Mouse (Mus musculus) stomach, postnatal 0 days (tissue): Measurements from ENCODE around the gene Slc25a45. TPM values are rescaled to one million over a fixed set of nuclear protein-coding genes. Genes with fewer than 3 reads are reported as not detected.

Experiments
- ATAC-seq: fragments of 200-750 bp; cut with Nextera tagmentation; 2 replicates; pipeline ENCODE4 v1.8.0; 2017; ENCODE audit not compliant: low FRiP score, low TSS enrichment
- DNase-seq: peaks from one replicate; pipeline ENCODE4 v3.0.0-alpha.2; 2016; ENCODE audit warnings: low spot score
- H3K27ac ChIP-seq: fragments of 300-500 bp; sonication (generic); replicated peaks from 2 replicates; pipeline ENCODE4 v1.5.1; 2014; ENCODE audit warnings: mild to moderate bottlenecking, control low read depth
- H3K27me3 ChIP-seq: fragments of 300-500 bp; sonication (generic); 2 replicates; pipeline ENCODE4 v1.6.1; 2014; ENCODE audit warnings: low read length; ENCODE audit not compliant: control insufficient read depth, insufficient read depth
- H3K36me3 ChIP-seq: fragments of 300-500 bp; sonication (generic); 2 replicates; pipeline ENCODE4 v1.6.1; 2014; ENCODE audit warnings: low read length, mixed read lengths; ENCODE audit not compliant: control insufficient read depth, insufficient read depth
- H3K4me1 ChIP-seq: fragments of 300-500 bp; sonication (generic); replicated peaks from 2 replicates; pipeline ENCODE4 v1.6.1; 2014; ENCODE audit warnings: antibody characterized with exemption; ENCODE audit not compliant: control insufficient read depth, insufficient read depth
- H3K4me2 ChIP-seq: fragments of 300-500 bp; sonication (generic); replicated peaks from 2 replicates; pipeline ENCODE4 v1.6.1; 2014; ENCODE audit warnings: low read depth, mild to moderate bottlenecking, control low read depth, moderate library complexity
- H3K4me3 ChIP-seq: fragments of 300-500 bp; sonication (generic); 2 replicates; pipeline ENCODE4 v1.5.1; 2014; ENCODE audit warnings: low read depth, low read length, control low read depth
- H3K9ac ChIP-seq: fragments of 300-500 bp; sonication (generic); 2 replicates; pipeline ENCODE4 v1.6.1; 2014; ENCODE audit warnings: mild to moderate bottlenecking, low read length, control low read depth, mixed read lengths
- H3K9me3 ChIP-seq: fragments of 300-500 bp; sonication (generic); 2 replicates; pipeline ENCODE4 v1.6.1; 2016; ENCODE audit warnings: low read length; ENCODE audit not compliant: control insufficient read depth
- CTCF ChIP-seq: IDR thresholded peaks from 2 replicates; pipeline ENCODE4 v1.5.1; 2016; ENCODE audit warnings: antibody characterized with exemption, low read depth, mild to moderate bottlenecking, moderate library complexity
- EP300 ChIP-seq: optimal IDR thresholded peaks from 2 replicates; pipeline ENCODE3; 2016; ENCODE audit warnings: antibody characterized with exemption
- WGBS: fragments of 180-500 bp; shearing (Covaris S2); extraction: QIAGEN DNeasy Blood & Tissue Kit; methylation state at CpG from one replicate; pipeline ENCODE4 v1.1.7; 2014; 5-methylcytosine and 5-hydroxymethylcytosine counted together
- polyA plus RNA-seq: library from polyadenylated mRNA; unstranded; fragments of >200 nt; fragmentation: Nextera tagmentation; extraction: Ambion mirVana; gene quantifications from 2 replicates; pipeline ENCODE4 v1.2.1, GENCODE M21; 2015

The Slc25a45 gene
- polyA plus RNA-seq, 1 experiment from 2014 or later: 3.2 TPM

DNA sequence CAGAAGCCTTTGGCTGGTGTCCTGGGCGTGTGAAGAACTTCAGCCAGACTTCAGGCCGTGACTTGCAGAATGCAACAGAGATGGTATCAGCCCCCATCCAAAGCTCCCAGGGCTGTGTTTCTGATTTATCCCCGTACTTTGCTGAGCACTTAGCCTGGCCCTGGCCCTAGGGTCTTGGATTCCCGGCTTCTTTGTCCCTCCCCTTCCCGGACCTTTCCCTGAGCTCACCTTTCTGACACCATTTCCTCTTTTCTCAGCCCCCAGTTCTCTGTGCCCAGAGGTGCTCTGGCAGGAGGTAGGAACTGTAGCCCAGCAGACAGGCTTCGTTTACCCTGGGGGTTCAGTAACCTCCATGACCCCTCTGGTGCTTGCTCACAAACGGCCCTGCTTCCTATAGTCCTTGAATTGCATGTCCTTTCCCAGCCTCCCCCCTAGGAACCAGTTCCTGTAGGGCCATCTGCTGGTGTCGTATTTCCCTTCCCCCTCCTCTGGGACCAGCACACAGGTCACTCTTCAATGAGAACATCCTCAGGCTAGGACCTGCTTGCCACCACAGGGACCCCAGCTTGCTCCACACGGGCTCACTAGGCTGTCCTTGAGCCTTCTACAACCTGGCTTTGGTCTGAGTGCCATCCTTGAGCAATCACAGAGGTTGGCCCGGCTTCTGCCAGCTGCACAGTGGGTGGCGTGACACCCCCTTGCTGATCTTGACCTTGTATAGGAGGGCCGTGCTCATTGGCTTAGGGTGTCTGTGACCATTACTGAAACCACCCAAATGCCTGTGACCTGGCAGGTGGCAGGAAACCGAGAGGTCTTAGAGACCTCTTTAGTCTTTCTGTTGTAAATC, 28.6 kb upstream of the Slc25a45 start:
- Histone ChIP-seq H3K9me3 (no peaks in the 10 kb centered on the region), H3K36me3 (peaks cover 2% of the 10 kb centered on the region; the same call in 1 of the 2 replicates), H3K4me3 (peak overlapping the region; percentile 36), H3K4me1 (peaks cover 23% of the 10 kb centered on the region), H3K27ac (peak overlapping the region; percentile 100), H3K9ac (peak overlapping the region; percentile 73), H3K4me2 (peak overlapping the region; percentile 79), H3K27me3 (no peaks in the 10 kb centered on the region)
- 26% methylated on average over 13 of the region's 13 CpGs for WGBS
- ATAC-seq (no peak), DNase-seq (peak; percentile 56)
- TF ChIP-seq EP300 (no peak), CTCF (peak; percentile 24; the same call in 1 of the 2 replicates)

DNA sequence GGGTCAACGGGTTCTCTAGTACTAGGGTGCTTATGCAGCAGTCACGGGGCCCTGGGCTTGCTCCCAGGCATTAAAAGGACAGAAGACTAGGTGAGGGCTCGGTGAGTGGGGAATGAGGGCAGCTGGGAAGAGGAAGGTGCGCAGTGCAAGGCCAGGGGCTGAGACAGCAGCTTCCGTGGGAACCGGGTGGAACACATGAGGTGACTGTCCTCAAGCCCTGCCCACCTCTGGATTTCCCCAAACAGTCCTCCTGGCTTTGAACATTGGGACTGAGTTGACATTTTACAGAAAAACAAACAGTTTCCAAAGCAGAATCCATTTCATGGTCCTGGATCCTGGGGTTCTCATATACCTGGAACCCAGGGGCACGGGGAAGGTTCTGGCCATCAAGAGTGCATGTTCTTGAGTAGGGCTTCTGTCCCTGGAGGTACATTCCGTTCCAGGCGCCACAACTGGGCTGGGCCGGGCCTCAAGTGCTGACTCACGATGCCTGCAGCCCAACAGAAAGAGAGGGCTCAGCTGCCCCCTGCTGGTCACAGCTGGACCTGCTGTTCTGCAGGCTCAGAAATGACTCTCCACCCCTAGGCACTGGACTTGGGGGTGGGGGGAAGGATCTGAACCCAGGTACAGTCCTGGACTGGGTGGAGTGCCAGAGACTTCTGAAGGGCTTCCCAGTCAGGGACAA, 27.6 kb upstream of the Slc25a45 start:
- H3K4me2 ChIP-seq: peak overlapping the region; percentile 79; the same call in 1 of the 2 replicates
- no peaks in the 10 kb centered on the region for H3K27me3 ChIP-seq
- H3K36me3 ChIP-seq: peaks cover 2% of the 10 kb centered on the region; the same call in 1 of the 2 replicates
- peak overlapping the region; percentile 73 for H3K9ac ChIP-seq
- H3K9me3 ChIP-seq: no peaks in the 10 kb centered on the region
- H3K27ac ChIP-seq: peak overlapping the region; percentile 100
- DNase-seq: peak; percentile 96
- peak; percentile 99 for TF ChIP-seq CTCF
- TF ChIP-seq EP300: peak; percentile 96
- ATAC-seq: peak; percentile 56
- peaks cover 23% of the 10 kb centered on the region for H3K4me1 ChIP-seq
- peak overlapping the region; percentile 8; the same call in 1 of the 2 replicates for H3K4me3 ChIP-seq
- 22% methylated on average over 11 of the region's 11 CpGs for WGBS

DNA sequence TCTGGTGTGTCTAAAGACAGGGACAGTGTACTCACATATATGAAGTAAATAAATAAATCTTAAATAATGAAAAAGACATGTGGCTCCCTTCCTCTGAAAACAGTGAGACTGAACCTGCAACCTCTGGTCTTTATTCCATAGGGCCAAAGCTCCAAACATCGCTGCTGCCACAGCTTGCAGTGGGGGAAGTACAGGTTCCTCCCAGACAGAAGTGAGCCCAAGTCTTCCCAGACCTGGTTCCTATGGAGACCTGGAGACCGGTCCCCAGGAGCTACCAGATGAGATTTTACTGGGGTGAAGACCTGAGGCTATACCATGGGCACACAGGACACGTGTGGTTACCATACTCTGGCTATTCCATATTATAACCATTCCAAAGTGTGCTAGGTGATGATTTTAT, 26.7 kb upstream of the Slc25a45 start:
- no peak overlapping the region for H3K4me2 ChIP-seq
- DNase-seq (no peak), ATAC-seq (no peak)
- no peaks in the 10 kb centered on the region for H3K27me3 ChIP-seq
- H3K4me3 ChIP-seq: no peak overlapping the region
- no peak overlapping the region for H3K9ac ChIP-seq
- WGBS: 82% methylated on average over 3 of the region's 3 CpGs
- H3K27ac ChIP-seq: peak overlapping the region; percentile 100
- TF ChIP-seq CTCF: no peak
- TF ChIP-seq EP300: no peak
- H3K36me3 ChIP-seq: peaks cover 2% of the 10 kb centered on the region; the same call in 1 of the 2 replicates
- peaks cover 23% of the 10 kb centered on the region for H3K4me1 ChIP-seq
- H3K9me3 ChIP-seq: no peaks in the 10 kb centered on the region

DNA sequence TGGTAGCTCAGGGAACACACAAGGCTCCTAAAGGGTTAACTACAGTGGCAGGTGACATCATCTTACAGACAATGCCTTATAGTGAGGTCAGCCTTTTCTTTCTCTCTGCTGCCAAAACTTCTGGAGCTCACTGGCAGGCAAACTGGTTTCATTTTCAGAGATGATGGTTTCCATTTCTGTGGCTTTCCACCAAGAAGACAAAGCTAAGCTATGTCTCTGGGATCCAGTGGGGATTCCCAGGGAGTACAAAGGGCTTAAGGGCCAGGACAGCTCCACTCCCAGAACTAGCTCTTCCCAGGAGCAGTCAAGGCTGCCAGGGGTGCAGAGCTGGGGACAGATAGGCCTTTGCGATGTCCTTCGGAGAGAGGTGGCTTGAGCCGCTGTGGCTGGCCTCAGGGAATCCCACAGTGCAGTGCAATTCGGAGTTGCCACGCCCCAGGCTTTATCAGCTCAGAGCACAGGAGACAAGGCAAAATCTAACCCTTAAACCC, 26.1 kb upstream of the Slc25a45 start:
- no peak overlapping the region for H3K4me2 ChIP-seq
- peak overlapping the region; percentile 83 for H3K27ac ChIP-seq
- H3K9ac ChIP-seq: peak overlapping the region; percentile 45; the same call in 1 of the 2 replicates
- peaks cover 4% of the 10 kb centered on the region; the same call in 1 of the 2 replicates for H3K36me3 ChIP-seq
- no peaks in the 10 kb centered on the region for H3K9me3 ChIP-seq
- TF ChIP-seq EP300 (no peak), CTCF (no peak)
- no peaks in the 10 kb centered on the region for H3K27me3 ChIP-seq
- 45% methylated on average over 5 of the region's 5 CpGs for WGBS
- ATAC-seq: no peak
- DNase-seq: peak; percentile 39
- no peak overlapping the region for H3K4me3 ChIP-seq
- H3K4me1 ChIP-seq: peaks cover 23% of the 10 kb centered on the region

DNA sequence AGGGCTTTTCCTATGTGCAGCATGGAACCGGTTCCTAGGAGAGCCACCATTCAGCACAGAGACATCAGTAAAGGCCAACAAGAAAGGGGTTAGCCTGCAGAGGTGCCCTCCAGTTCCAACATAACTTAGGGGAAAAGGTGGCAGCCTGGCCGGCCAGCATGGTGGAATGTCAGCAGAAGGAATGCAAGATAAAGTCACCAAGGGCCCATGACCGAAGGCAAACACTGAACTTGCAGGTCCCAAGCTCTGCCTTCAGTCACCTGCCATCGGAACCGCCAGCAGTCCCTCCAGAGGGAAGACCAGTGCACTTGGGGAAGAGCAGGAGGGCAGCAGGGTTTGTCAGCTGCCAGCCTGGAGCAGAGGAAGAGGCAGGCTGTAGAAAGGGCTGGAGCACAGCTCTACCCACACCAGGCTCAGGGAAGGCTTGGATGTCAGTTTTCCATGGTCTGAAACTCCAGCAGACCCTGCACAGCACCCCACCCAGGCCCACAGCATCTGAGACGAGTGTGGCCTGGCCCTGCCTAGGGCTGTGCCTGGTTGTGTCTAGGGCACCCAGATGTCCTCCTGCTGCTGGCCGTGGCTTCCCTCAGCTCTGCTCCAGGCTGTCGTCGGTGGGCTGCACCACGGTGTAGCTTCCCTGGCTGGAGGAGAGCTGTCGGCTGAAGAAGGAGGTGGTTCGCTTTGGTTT, 25.4 kb upstream of the Slc25a45 start:
- Histone ChIP-seq H3K4me3 (no peak overlapping the region), H3K36me3 (peaks cover 5% of the 10 kb centered on the region; the same call in 1 of the 2 replicates), H3K27ac (peak overlapping the region; percentile 83), H3K27me3 (no peaks in the 10 kb centered on the region), H3K4me2 (no peak overlapping the region; the same call in 1 of the 2 replicates), H3K4me1 (peaks cover 23% of the 10 kb centered on the region), H3K9me3 (no peaks in the 10 kb centered on the region), H3K9ac (peak overlapping the region; percentile 45; the same call in 1 of the 2 replicates)
- DNase-seq (no peak), ATAC-seq (no peak)
- no peak for TF ChIP-seq EP300
- no peak for TF ChIP-seq CTCF
- 72% methylated on average over 12 of the region's 12 CpGs for WGBS
